Comparison of ENCODE assay signal across 8 mouse cellular contexts in the genomic region with DNA sequence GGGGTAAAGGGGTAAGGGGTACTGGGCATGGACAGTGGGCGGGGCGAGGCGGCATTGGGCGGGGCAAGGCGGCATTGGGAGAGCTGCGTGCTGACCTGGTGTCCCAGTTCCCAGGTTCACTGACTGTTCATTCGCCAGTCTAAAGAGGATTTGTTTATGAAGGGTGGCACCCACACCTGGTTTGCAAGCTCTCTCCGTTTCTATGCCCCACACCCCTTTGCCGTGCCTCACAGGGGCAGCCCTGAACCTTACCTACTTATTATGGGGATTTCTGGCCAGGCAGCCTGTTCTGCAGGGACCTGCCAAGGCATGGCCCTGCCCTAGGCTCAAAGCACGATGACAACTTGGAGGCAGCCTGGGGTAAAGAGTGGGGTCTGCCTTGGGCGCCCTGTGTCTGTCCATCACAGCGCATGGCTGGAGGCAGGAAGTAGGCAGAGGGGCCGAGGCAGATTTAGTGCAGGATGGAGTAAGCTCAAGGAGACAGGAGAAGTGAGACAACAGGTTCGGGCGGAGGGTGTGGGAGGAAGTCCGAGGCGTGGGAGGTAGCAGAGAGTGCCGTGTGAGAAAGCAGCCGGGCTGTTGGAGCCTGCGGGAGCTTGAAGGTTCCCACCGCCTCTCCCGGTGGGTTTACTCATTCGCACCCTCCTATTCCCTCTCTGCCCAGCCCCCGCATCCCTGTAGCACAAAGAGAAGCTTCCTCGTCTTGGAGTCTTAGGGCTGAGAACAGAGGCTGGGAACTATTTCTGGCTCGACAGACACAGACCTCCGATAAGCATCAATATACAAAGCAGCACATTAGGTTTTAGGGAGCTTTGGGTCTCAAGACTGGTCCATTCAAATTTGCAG. TPM values are rescaled to one million over a fixed set of nuclear protein-coding genes. Genes with fewer than 3 reads are reported as not detected.
A peak's percentile ranks its signal among the peaks of the same experiment; 100 is the strongest.
DNase-seq lines count a peak whose midpoint lies in the region.

No protein-coding gene starts in this region.

- DNase-seq in B cell, adult 2 months = peak; percentile 32 to 45
- DNase-seq in MN1 (ENCODE audit: low spot score) = peak; percentile 40
- peak; percentile 37 to 46 for DNase-seq in frontal cortex, postnatal 14 days (ENCODE audit: low spot score in 2 of 2)
- DNase-seq in kidney, postnatal 10 days = peak; percentile 54
- DNase-seq in lung, postnatal 10 days = peak; percentile 58
- peak; percentile 48 for DNase-seq in retina, postnatal 1 day
- DNase-seq in layer of hippocampus, postnatal 36 days = no peak
- no peak for DNase-seq in cerebellum, postnatal 4 days (ENCODE audit: low spot score in 2 of 2)

RNA-seq across cellular contexts. Expression of gene Tnni1, which starts 14.4 kb away (rescaled TPM):
- 1 to 10 TPM; 2.1 to 3.5 TPM for total RNA-seq in layer of hippocampus, postnatal 36 days (2021)

RNA-seq across cellular contexts. Expression of gene Lad1, which starts 24.8 kb away (rescaled TPM):
- under 1 TPM; 0.62 to 0.73 TPM for total RNA-seq in layer of hippocampus, postnatal 36 days (2021)

RNA-seq across cellular contexts. Expression of gene Phlda3, which starts 27.7 kb away (rescaled TPM):
- total RNA-seq in layer of hippocampus, postnatal 36 days (2021) = 10 to 100 TPM; 14.0 to 16.6 TPM

RNA-seq across cellular contexts. Expression of gene Tnnt2, which starts 42.6 kb away (rescaled TPM):
- total RNA-seq in layer of hippocampus, postnatal 36 days (2021) = 1 to 10 TPM in 1 of 2 experiments, under 1 TPM in 1; 0.60 to 1.1 TPM

Comparison
In these comparisons a context has a peak if more than half of its experiments do, and no peak if none do; other contexts are left out.
1. DNase-seq: peak in B cell, adult 2 months (2 of 2), MN1 (single experiment), frontal cortex, postnatal 14 days (2 of 2), kidney, postnatal 10 days (single experiment), lung, postnatal 10 days (single experiment) and retina, postnatal 1 day (single experiment); none in layer of hippocampus, postnatal 36 days (0 of 2) and cerebellum, postnatal 4 days (0 of 2).